Mouse (Mus musculus): ENCODE measurements at regions not wholly inside any gene's neighbourhood (a gene's known extent, or its start where the extent isn't known, plus 50 kb on each side); places are given as distances from the start of the nearest gene placed in this dataset.

GRCm38 (mm10) chr3:66738201-66739062 is 242.8 kb upstream of the Rsrc1 start:
- DNase-seq (ENCODE audit: low spot score): peak; percentile 20

GRCm38 (mm10) chr3:66739356-66740014 is 241.7 kb upstream of the Rsrc1 start:
- no peak for DNase-seq (ENCODE audit: low spot score)

GRCm38 (mm10) chr3:66744133-66744913 is 236.9 kb upstream of the Rsrc1 start:
- DNase-seq (ENCODE audit: low spot score): no peak

- DNase-seq (ENCODE audit: low spot score): peak; percentile 57
Measured at GRCm38 (mm10) chr3:66746373-66747072, 234.7 kb upstream of the Rsrc1 start.

- no peak for DNase-seq (ENCODE audit: low spot score)
Measured at GRCm38 (mm10) chr3:66747073-66747710, 234.0 kb upstream of the Rsrc1 start.

- DNase-seq (ENCODE audit: low spot score): no peak
Measured at GRCm38 (mm10) chr3:66758141-66758540, 223.0 kb upstream of the Rsrc1 start.

GRCm38 (mm10) chr3:66759841-66760240 is 221.3 kb upstream of the Rsrc1 start:
- DNase-seq (ENCODE audit: low spot score): no peak

GRCm38 (mm10) chr3:66762446-66762845 is 218.7 kb upstream of the Rsrc1 start:
- DNase-seq (ENCODE audit: low spot score): no peak

GRCm38 (mm10) chr3:66797351-66798010 is 183.7 kb upstream of the Rsrc1 start:
- peak; percentile 73 for DNase-seq (ENCODE audit: low spot score)

- DNase-seq (ENCODE audit: low spot score): no peak
Measured at GRCm38 (mm10) chr3:66798292-66798691, 182.9 kb upstream of the Rsrc1 start.

- DNase-seq (ENCODE audit: low spot score): peak; percentile 30
Measured at GRCm38 (mm10) chr3:66802538-66802937, 178.7 kb upstream of the Rsrc1 start.

GRCm38 (mm10) chr3:66806176-66806575 is 175.0 kb upstream of the Rsrc1 start:
- DNase-seq (ENCODE audit: low spot score): no peak

- DNase-seq (ENCODE audit: low spot score): no peak
Measured at GRCm38 (mm10) chr3:66812686-66813445, 168.3 kb upstream of the Rsrc1 start.

- peak; percentile 27 for DNase-seq (ENCODE audit: low spot score)
Measured at GRCm38 (mm10) chr3:66825761-66826160, 155.4 kb upstream of the Rsrc1 start.
